23 mouse cellular contexts compared by ENCODE assay signal in the genomic region with DNA sequence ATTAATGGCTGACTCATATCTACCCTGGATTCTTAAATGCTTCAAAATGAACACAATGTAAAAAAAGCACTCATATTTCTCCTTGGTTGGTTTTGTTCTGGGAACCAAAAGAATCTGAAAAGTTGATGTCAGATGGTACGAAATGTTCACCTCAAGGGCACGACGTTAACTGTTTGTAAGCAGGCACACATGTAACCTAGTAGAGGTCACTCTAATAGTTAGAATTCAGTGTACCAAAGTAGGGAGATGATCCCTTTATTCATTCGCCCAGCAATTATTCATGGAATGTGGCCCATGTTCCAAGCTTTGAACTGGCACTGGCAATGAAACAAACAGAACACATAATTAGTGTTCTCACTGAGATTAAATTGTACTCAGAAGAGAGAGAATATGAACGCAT.
A peak's percentile ranks its signal among the peaks of the same experiment; 100 is the strongest.
DNase-seq lines count a peak whose midpoint lies in the region; ATAC-seq and TF ChIP-seq lines count a peak whose summit lies in the region.
"Had no signal": no experiment of that assay in that cellular context is flagged by ENCODE, and none has a peak within 500 bp of the region (broad histone marks: within the 10 kb centered on the region; RNA-seq: fewer than 3 reads in every experiment).

No protein-coding gene starts in this region.

- no peak for TF ChIP-seq POLR2A in kidney, adult 2 months (IDR thresholded peaks at IDR 0.05; ENCODE audit: low read depth, low read length)
- TF ChIP-seq POLR2A in brain, embryonic 14.5 days (IDR thresholded peaks at IDR 0.05; ENCODE audit: borderline replicate concordance, extremely low read depth, insufficient read depth, insufficient read length, poor library complexity, severe bottlenecking) = no peak

- 65% methylated on average over 5 of the region's 5 CpGs for WGBS in kidney, adult 2 months
- WGBS in kidney, embryonic 16.5 days = 87% methylated on average over 5 of the region's 5 CpGs

- no peaks in the 10 kb centered on the region for H3K36me3 ChIP-seq in kidney, adult 2 months (ENCODE audit: control insufficient read depth, insufficient read depth, low read length)
- H3K36me3 ChIP-seq in kidney, embryonic 16.5 days (ENCODE audit: insufficient read depth, low read length) = no peaks in the 10 kb centered on the region
- H3K36me3 ChIP-seq: forebrain, embryonic 10.5 days; G1E; hindbrain, embryonic 12.5 days; hindbrain, embryonic 15.5 days had no signal

- no peak overlapping the region for H3K9ac ChIP-seq in kidney, embryonic 16.5 days (replicated peaks; ENCODE audit: low read length)
- H3K9ac ChIP-seq: hindbrain, embryonic 12.5 days; hindbrain, embryonic 15.5 days had no signal

- no peak overlapping the region for H3K27ac ChIP-seq in kidney, adult 2 months (ENCODE audit: insufficient read depth, low read depth, low read length)
- H3K27ac ChIP-seq in kidney, embryonic 16.5 days (ENCODE audit: low read length) = no peak overlapping the region
- H3K27ac ChIP-seq: forebrain, embryonic 10.5 days; gastrocnemius, adult 2 months; hindbrain, embryonic 12.5 days; hindbrain, embryonic 15.5 days had no signal

- no peak for TF ChIP-seq CTCF in kidney, adult 2 months (conservative IDR thresholded peaks at IDR 0.05; ENCODE audit: insufficient read depth, insufficient read length, low read depth, low read length)
- no peak for TF ChIP-seq CTCF in brain, embryonic 14.5 days (IDR thresholded peaks at IDR 0.05; ENCODE audit: borderline replicate concordance, extremely low read depth, insufficient read depth, insufficient read length)

- no peak overlapping the region for H3K4me2 ChIP-seq in kidney, embryonic 16.5 days (replicated peaks; ENCODE audit: low read depth, low read length)
- H3K4me2 ChIP-seq: heart, embryonic 11.5 days; hindbrain, embryonic 12.5 days; hindbrain, embryonic 15.5 days had no signal

- H3K27me3 ChIP-seq in kidney, adult 2 months (replicated peaks; ENCODE audit: control insufficient read depth, insufficient read depth, low read length) = no peaks in the 10 kb centered on the region
- H3K27me3 ChIP-seq in kidney, embryonic 16.5 days (ENCODE audit: insufficient read depth, low read length) = no peaks in the 10 kb centered on the region
- H3K27me3 ChIP-seq: CH12.LX; hindbrain, embryonic 12.5 days; hindbrain, embryonic 15.5 days had no signal

- H3K4me3 ChIP-seq in kidney, adult 2 months (ENCODE audit: insufficient read depth, low read depth, low read length) = no peak overlapping the region
- no peak overlapping the region for H3K4me3 ChIP-seq in kidney, embryonic 16.5 days (ENCODE audit: low read length)
- H3K4me3 ChIP-seq: forebrain, embryonic 10.5 days; gastrocnemius, adult 2 months; hindbrain, embryonic 12.5 days; hindbrain, embryonic 15.5 days had no signal

- peak; percentile 31 for DNase-seq in kidney, adult 2 months
- peak; percentile 6 for DNase-seq in layer of hippocampus, adult 11-12 months (ENCODE audit: low spot score)
- no peak for DNase-seq in layer of hippocampus, adult 8-10 months (ENCODE audit: low spot score in 2 of 2)
- peak; percentile 95 for DNase-seq in Muller cell, postnatal 12 days (ENCODE audit: inconsistent ontology term)
- peak; percentile 22 for DNase-seq in brain, embryonic 14.5 days (ENCODE audit: low read depth)
- DNase-seq in spleen, postnatal 10 days (ENCODE audit: low spot score in 2 of 2) = no peak
- DNase-seq: adrenal gland, adult 2 months; adrenal gland, postnatal 14 days; B cell, adult 2 months; cerebellum, adult 18-20 months; cerebellum, adult 9-10 months; cerebellum, postnatal 14 days; gastrocnemius, adult 2 months; gastrocnemius, postnatal 14 days; heart, adult 11 months had no signal

- no peaks in the 10 kb centered on the region for H3K4me1 ChIP-seq in kidney, adult 2 months (ENCODE audit: control insufficient read depth, insufficient read depth, low read length)
- H3K4me1 ChIP-seq in kidney, embryonic 16.5 days (ENCODE audit: insufficient read depth, low read length) = no peaks in the 10 kb centered on the region
- H3K4me1 ChIP-seq: forebrain, embryonic 10.5 days; hindbrain, embryonic 12.5 days; hindbrain, embryonic 15.5 days had no signal

- ATAC-seq in kidney, embryonic 16.5 days (ENCODE audit: low FRiP score, low TSS enrichment) = no peak
- ATAC-seq: forebrain, embryonic 14.5 days had no signal

- no peaks in the 10 kb centered on the region for H3K9me3 ChIP-seq in kidney, embryonic 16.5 days (ENCODE audit: low read length)
- H3K9me3 ChIP-seq: forebrain, embryonic 10.5 days; hindbrain, embryonic 12.5 days; hindbrain, embryonic 15.5 days had no signal

Comparison
In these comparisons a context has a peak if more than half of its experiments do, and no peak if none do; other contexts are left out.
1. DNase-seq: peak in kidney, adult 2 months (single experiment), layer of hippocampus, adult 11-12 months (single experiment), Muller cell, postnatal 12 days (single experiment) and brain, embryonic 14.5 days (single experiment); none in layer of hippocampus, adult 8-10 months (0 of 2) and spleen, postnatal 10 days (0 of 2).